Mouse (Mus musculus): ENCODE data around the gene Timm29.

Timm29 gene

DNA sequence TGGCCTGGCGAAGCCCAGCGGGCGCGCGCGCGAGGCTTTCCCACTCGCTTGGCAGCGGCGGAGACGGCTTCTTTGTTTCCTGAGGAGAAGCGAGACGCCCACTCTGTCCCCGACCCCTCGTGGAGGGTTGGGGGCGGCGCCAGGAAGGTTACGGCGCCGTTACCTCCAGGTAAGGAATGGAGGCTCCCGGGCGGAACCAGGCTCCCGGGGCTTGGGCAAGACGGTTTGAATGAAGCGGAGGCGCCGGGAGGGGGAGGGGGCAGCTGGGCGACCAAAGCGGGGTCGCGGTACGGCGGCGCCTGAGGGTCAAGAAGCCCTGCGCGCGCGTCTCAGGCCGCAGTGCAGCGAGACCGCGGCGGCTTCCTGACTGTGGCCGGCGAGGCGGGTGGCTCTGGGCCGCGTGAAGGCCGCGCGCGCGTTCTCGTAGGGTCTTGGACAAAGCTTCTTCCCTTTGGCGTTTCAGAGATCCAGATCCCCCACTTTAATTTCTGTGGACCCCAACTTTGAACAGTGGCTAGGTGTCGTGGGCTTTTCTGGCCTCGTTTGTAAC is 23.8 kb downstream of the Timm29 start:
- no peak for DNase-seq (ENCODE audit: low read depth)

DNA sequence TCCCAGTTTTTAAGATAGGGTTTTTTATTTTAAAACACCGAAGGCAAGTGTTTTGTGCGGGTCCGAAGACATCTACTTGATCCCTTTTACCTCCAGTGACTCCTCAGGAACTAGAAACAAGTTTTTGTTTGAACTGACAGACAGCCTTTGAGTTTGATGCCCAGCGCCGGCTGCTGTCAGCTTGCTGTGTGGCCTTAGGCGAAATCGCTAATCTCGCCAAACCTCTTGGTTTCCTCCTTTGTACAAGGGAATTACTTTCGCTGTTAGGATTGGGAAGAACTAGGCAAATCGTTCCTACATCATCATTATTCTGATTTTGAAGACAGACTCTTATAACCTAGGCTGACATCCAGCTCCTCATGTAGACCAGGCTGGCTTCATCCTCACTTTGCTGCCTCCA is 24.5 kb downstream of the Timm29 start:
- DNase-seq (ENCODE audit: low read depth), result peak; percentile 54

DNA sequence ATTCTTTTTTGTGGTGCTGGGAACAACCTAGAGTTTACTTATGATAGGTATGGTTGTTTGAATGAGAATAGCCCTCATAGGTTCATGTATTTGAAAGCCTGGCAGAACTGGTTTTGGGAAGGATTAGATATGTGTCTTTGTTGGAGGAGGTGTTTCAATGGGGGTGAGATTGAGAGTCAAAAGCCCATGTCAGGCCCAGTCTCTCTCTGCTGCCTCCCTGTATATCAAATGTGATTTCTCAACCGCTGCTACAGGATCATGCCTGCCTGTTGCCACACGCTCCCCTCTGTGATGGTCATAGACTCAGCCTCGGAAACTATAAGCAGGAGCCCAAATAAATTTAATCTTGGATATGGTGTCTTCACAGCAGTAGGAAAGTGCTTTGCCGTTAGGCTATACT is 27.7 kb downstream of the Timm29 start:
- no peak for DNase-seq (ENCODE audit: low read depth)

DNA sequence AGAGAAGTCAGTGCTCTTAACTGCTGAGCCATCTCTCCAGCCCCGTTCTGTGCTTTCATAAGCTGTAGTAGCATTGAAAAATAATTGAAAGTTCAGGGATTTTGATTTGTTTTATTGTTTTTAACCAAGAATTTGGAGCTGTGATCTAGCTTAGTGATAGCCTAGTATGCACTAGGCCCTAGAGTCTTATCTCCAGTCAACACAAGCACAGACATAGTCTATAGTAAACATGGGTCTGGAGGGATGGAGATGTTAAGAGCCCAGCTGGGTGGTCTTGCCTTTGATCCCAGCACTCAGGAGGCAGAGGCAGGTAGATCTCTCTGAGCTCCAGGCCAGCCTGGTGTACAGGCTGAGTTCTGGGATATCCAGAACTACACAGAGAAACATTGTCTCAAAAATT is 30.2 kb downstream of the Timm29 start:
- DNase-seq (ENCODE audit: low read depth), result no peak

DNA sequence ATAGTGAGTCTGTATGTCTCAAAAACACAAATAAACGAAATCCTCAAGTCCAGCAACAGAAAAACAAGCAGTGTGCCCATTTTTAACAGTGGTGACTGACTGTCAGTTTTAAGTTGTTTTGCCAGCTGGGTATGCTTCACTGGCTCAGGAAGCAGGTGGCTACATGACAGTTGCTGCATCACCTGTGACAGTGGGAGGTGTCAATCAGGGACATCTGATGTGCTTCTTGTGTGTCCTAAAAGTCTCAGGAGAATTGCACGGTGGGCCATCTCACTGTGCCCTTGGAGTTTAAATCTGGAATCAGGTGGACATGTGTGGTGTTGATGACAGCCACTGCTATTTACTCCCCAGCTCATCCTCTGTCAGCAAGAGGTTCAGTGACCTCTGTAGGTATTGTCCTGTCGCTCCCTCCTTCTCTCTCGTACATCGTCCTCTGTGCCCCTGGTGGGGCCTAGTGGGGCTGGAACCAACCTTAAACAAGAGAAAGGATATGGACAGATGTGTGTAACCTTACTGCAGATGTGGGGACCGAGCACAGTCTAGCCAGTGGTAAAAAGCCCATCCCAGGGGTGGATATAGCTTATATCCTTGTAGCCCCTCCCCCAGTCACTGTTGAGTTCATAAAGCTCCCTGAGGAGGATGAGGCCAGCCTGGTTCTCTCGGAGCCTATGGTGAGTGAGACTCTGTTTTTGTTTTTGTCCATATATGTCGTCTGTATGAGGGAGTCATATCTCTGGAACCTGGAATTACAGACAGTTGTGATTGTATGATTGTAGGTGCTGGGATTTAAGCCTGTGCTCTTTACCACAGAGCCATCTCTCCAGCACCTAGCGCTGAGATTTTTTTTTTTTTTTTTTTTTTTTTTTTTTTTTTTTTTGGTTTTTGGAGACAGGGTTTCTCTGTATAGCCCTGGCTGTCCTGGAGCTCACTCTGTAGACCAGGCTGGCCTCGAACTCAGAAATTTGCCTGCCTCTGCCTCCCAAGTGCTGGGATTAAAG is 33.1 kb downstream of the Timm29 start:
- no peak for DNase-seq (ENCODE audit: low read depth)

DNA sequence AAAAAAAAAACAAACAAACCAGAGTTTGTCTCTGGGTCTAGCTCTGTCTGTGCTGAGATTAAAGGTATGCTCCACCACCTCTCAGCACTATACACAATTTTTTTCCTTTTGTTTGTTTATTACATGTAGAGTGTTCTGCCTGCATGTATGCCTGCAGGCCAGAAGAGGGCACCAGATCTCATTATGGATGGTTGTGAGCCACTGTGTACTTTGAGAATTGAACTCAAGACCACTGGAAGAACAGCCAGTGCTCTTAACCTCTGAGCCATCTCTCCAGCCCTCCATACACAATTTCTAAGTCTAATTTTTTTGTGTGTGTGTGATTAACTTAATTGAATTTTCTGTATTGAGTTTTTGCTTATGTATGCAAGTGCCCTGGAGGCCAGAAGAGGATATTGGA is 34.0 kb downstream of the Timm29 start:
- DNase-seq (ENCODE audit: low read depth), result peak; percentile 65

DNA sequence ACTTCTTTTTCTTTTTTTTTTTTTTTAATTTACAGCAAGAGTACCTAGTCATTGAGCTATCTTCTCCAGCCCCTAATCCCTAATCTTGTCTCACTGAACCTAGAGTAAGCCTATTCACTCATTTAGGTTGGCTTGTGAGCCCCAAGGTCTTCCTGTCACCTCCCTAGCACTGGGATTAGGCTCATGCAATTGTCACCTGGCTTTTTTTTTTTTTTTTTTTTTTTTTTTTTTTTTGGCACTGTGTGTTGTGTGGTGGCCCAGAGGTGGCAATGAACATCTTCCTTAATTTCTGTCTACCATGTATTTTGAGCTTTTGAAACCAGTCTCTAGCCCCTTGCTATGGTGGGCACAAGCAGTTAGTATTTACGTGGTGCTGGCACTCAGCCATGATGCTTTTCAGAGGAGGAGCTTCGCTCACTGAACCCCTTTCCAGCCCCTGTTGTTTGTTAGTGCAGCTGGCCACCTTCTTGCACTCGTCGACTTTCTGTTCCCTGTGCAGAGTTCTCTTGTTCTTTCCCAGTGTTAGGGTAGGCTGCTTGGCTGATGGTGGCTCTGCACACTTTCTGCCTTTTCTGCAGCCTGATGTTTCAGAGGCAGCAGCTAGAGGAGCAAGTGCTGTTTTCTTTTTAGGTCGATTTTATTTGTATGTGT is 34.7 kb downstream of the Timm29 start:
- no peak for DNase-seq (ENCODE audit: low read depth)

DNA sequence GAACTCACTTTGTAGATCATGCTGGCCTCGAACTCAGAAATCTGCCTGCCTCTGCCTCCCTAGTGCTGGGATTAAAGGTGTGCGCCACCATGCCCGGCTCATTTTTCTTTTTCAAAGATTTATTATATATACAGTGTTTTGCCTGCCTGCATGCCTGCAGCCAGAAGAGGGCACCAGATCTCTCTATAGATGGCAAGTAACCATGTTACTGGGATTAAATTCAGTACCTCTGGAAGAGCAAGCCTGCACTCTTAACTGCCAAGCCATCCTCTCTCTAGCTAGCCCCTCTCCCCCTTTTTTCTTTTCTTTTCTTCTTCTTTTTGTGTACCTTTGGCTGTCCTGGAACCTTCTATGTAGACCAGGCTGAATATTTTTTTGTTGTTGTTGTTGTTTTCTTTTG is 38.2 kb downstream of the Timm29 start:
- DNase-seq (ENCODE audit: low read depth), result peak; percentile 69

DNA sequence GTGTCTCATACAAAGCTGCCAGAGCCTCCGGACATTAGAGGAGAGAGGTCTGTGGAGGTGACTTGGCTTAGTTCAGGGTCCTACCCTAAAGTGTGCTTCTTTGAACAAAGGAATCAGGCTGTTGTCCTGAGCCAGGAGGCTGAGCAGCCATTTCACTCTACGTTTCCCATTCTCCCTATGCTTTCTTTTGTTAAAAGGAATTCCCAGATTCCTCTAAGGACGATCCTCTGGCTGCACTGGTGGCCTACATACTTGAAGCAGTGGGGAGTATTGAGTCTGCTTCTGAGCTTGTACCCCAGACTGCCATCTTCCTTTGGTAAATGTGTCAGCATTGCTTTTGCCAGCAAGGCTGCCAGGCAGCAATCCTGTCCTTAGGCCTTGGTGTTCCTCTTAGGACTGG is 40.6 kb downstream of the Timm29 start:
- no peak for DNase-seq (ENCODE audit: low read depth)

DNA sequence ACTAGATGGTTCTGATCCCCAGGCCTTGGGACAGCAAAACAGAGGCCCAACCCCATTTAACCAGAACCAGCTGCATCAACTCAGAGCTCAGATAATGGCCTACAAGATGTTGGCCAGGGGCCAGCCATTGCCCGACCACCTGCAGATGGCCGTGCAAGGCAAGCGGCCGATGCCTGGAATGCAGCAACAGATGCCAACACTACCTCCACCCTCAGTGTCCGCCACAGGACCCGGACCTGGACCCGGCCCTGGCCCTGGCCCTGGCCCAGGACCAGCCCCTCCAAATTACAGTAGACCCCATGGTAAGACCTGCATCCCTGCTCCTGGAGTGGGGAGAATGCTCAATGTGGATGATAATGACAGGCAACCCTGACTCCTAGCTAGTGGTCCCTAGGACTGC is 43.1 kb downstream of the Timm29 start:
- no peak for DNase-seq (ENCODE audit: low read depth)

DNA sequence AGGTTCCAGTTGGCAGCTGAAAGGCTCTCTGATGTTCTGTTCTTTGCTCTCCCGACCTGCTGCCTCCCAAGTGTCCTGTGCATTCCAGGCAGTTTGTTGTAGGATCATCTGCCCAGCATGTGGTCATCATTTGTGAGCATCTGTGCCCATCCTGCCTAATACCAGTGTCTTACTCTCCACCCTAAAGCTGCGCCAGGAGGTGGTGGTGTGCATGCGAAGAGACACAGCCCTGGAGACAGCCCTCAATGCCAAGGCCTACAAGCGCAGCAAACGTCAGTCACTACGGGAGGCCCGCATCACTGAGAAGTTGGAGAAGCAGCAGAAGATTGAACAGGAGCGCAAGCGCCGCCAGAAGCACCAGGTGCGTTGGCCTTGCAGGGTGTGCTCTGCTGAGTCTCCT is 46.5 kb downstream of the Timm29 start:
- DNase-seq (ENCODE audit: low read depth), result no peak

Data from induced T-regulatory cell, adult 2 months (primary cell).